Mouse (Mus musculus) megakaryocyte-erythroid progenitor cell, adult 5-6 weeks (primary cell): ENCODE data around the gene Ost4. TPM values are rescaled to one million over a fixed set of nuclear protein-coding genes. Genes with fewer than 3 reads are reported as not detected.

Source experiments
- ATAC-seq: replicated peaks from 2 replicates; pipeline ENCODE4 v1.8.0; 2016; ENCODE audit warnings: mild to moderate bottlenecking, inconsistent platforms; ENCODE audit not compliant: severe bottlenecking, poor library complexity, low FRiP score, low TSS enrichment
- total RNA-seq, 2 experiments: library from RNA; stranded (forward) in 1 of 2; stranded (reverse) in 1 of 2; fragments of 200-1000, 215-1000 nt in 1 of 2; fragments of >200 nt in 1 of 2; fragmentation: Nextera tagmentation in 1 of 2; gene quantifications; 2 replicates each; pipeline ENCODE4 v1.2.3; 2014 to 2017

Gene Ost4
- total RNA-seq, 2 experiments from 2014 or later: 300 to 305 TPM

DNA sequence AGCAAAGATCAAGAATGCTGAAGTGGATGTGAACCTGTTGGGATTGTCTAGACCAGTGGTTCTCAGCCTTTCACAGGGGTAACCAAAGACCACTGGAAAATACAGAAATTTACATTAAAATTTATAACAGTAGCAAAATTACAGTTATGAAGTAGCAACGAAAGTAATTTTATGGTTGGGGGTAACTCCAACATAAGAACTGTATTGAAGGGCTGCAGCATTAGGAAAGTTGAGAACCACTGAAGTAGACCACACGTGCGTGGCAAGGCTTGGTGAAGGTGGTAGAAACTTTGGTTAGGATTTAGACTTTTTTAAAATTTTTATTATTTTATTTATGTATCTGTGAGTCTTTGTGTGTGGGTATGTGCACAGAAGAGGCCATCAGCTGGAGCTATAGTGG, 39.9 kb downstream of the Ost4 start, which contains the start of gene Tmem214:
Tmem214 (plus strand) TSS at position 301 of the 400 bp plus-strand sequence.
- ATAC-seq: no peak

GRCm38 (mm10) chr5:30866871-30867270, 40.7 kb downstream of the Ost4 start:
- ATAC-seq: no peak

DNA sequence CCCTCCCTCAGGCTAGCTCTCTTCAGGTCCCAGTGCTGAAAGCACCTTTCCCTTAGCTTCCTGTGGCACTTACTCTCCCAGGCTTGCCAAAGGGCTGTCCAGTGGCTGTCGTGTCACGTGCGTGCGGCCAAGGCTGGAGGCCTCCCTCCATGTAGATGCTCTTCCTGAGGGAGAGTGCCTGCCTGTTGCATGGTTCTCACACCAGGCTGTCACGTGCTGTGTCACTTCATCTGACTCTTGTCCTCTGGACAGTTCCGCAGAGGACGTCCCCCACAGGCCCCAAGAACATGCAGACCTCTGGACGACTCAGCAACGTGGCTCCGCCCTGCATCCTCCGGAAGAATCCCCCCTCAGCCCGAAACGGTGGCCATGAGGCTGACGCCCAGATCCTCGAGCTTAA, 43.3 kb downstream of the Ost4 start:
- ATAC-seq: no peak; the same call in 1 of the 2 replicates

DNA sequence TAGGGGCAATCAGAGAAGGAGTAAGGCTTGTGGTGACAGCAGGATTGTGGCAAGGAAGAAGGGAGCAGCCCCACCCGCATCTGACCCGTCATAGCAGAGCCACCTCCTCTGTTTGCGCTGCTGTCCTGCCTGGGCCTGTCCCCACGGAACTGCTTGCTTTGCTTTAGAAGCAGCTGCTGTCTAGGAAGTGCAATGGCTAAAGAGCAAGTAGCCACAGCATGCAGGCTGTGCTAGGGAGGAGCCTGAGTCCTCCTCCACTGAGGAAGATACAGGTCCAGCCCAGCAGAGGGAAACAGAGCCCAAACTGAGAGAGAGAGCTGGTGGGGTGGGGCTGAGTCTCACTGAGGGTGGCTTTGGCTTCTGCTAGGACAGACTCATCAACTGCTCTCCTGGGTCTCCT, 43.7 kb downstream of the Ost4 start:
- ATAC-seq: peak; percentile 73

- ATAC-seq: peak; percentile 51; the same call in 1 of the 2 replicates
Measured at GRCm38 (mm10) chr5:30856124-30856523, 51.5 kb downstream of the Ost4 start.

Other genes starting within 250 kb of the Ost4 start
- 337 and 377 TPM in 2 replicates for gene Cenpa, start 241.0 kb downstream of the Ost4 start, total RNA-seq (2014; fragmentation: Nextera tagmentation)
- 136 and 144 TPM in 2 replicates for gene Cenpa, start 241.0 kb downstream of the Ost4 start, total RNA-seq (2017)
- not detected in 2 replicates for gene Dpysl5, start 196.2 kb downstream of the Ost4 start, total RNA-seq (2014; fragmentation: Nextera tagmentation)
- gene Dpysl5, start 196.2 kb downstream of the Ost4 start, total RNA-seq (2017): not detected in 2 replicates
- gene Mapre3, start 93.1 kb downstream of the Ost4 start, total RNA-seq (2014; fragmentation: Nextera tagmentation): 0.25 TPM in 1 of 2 replicates, not detected in the other
- gene Mapre3, start 93.1 kb downstream of the Ost4 start, total RNA-seq (2017): not detected in 2 replicates
- 24.2 and 42.1 TPM in 2 replicates for gene Tmem214, start 39.8 kb downstream of the Ost4 start, total RNA-seq (2014; fragmentation: Nextera tagmentation)
- gene Tmem214, start 39.8 kb downstream of the Ost4 start, total RNA-seq (2017): 14.1 and 18.1 TPM in 2 replicates
- 13.6 and 29.9 TPM in 2 replicates for gene Agbl5, start 19.1 kb downstream of the Ost4 start, total RNA-seq (2014; fragmentation: Nextera tagmentation)
- gene Agbl5, start 19.1 kb downstream of the Ost4 start, total RNA-seq (2017): 12.1 and 23.3 TPM in 2 replicates
- gene Emilin1, start 5.6 kb upstream of the Ost4 start, total RNA-seq (2014; fragmentation: Nextera tagmentation): 13.5 and 18.9 TPM in 2 replicates
- 5.7 and 10.3 TPM in 2 replicates for gene Emilin1, start 5.6 kb upstream of the Ost4 start, total RNA-seq (2017)
- gene Khk, start 13.6 kb upstream of the Ost4 start, total RNA-seq (2014; fragmentation: Nextera tagmentation): 80.4 and 113 TPM in 2 replicates
- gene Khk, start 13.6 kb upstream of the Ost4 start, total RNA-seq (2017): 64.4 and 90.0 TPM in 2 replicates
- 0.35 TPM in 1 of 2 replicates, not detected in the other for gene Cgref1, start 37.8 kb upstream of the Ost4 start, total RNA-seq (2014; fragmentation: Nextera tagmentation)
- 0.46 TPM in 1 of 2 replicates, not detected in the other for gene Cgref1, start 37.8 kb upstream of the Ost4 start, total RNA-seq (2017)
- gene Preb, start 52.6 kb upstream of the Ost4 start, total RNA-seq (2014; fragmentation: Nextera tagmentation): 109 and 117 TPM in 2 replicates
- 28.0 and 39.1 TPM in 2 replicates for gene Preb, start 52.6 kb upstream of the Ost4 start, total RNA-seq (2017)
- gene Tcf23, start 60.9 kb upstream of the Ost4 start, total RNA-seq (2014; fragmentation: Nextera tagmentation): not detected in 2 replicates
- not detected in 2 replicates for gene Tcf23, start 60.9 kb upstream of the Ost4 start, total RNA-seq (2017)
- 27.7 and 51.7 TPM in 2 replicates for gene Atraid, start 140.5 kb upstream of the Ost4 start, total RNA-seq (2014; fragmentation: Nextera tagmentation)
- gene Atraid, start 140.5 kb upstream of the Ost4 start, total RNA-seq (2017): 50.1 and 57.6 TPM in 2 replicates
- 3.1 and 4.3 TPM in 2 replicates for gene Slc5a6, start 141.1 kb upstream of the Ost4 start, total RNA-seq (2014; fragmentation: Nextera tagmentation)
- gene Slc5a6, start 141.1 kb upstream of the Ost4 start, total RNA-seq (2017): 4.1 and 7.1 TPM in 2 replicates
- gene Cad, start 147.0 kb upstream of the Ost4 start, total RNA-seq (2014; fragmentation: Nextera tagmentation): 124 and 224 TPM in 2 replicates
- gene Cad, start 147.0 kb upstream of the Ost4 start, total RNA-seq (2017): 39.7 and 65.0 TPM in 2 replicates
- not detected in 2 replicates for gene Dnajc5g, start 198.5 kb upstream of the Ost4 start, total RNA-seq (2014; fragmentation: Nextera tagmentation)
- gene Dnajc5g, start 198.5 kb upstream of the Ost4 start, total RNA-seq (2017): not detected in 2 replicates
- not detected in 2 replicates for gene Slc30a3, start 200.4 kb upstream of the Ost4 start, total RNA-seq (2014; fragmentation: Nextera tagmentation)
- not detected in 2 replicates for gene Slc30a3, start 200.4 kb upstream of the Ost4 start, total RNA-seq (2017)
- gene Trim54, start 208.9 kb upstream of the Ost4 start, total RNA-seq (2014; fragmentation: Nextera tagmentation): not detected in 2 replicates
- gene Trim54, start 208.9 kb upstream of the Ost4 start, total RNA-seq (2017): not detected in 2 replicates
- not detected in 2 replicates for gene Ucn, start 231.0 kb upstream of the Ost4 start, total RNA-seq (2014; fragmentation: Nextera tagmentation)
- gene Ucn, start 231.0 kb upstream of the Ost4 start, total RNA-seq (2017): not detected in 2 replicates
- 13.3 and 22.0 TPM in 2 replicates for gene Mpv17, start 246.5 kb upstream of the Ost4 start, total RNA-seq (2014; fragmentation: Nextera tagmentation)
- 30.0 and 40.1 TPM in 2 replicates for gene Mpv17, start 246.5 kb upstream of the Ost4 start, total RNA-seq (2017)